Mouse (Mus musculus): ENCODE results near the gene Trim68.

- TF ChIP-seq CTCF (conservative IDR thresholded peaks at IDR 0.05 in 1 of 2, IDR thresholded peaks at IDR 0.05 in 1 of 2; ENCODE audit: low read depth in 2 of 2, low read length in 2 of 2) (no peak), EP300 (IDR thresholded peaks at IDR 0.05; ENCODE audit: low read length) (no peak), RAD21 (IDR thresholded peaks at IDR 0.05; ENCODE audit: low read depth, low read length) (no peak), E2F4 (IDR thresholded peaks at IDR 0.05; ENCODE audit: insufficient replicate concordance, low read depth, low read length) (no peak), ZKSCAN1 (IDR thresholded peaks at IDR 0.05; ENCODE audit: borderline replicate concordance, low read depth, low read length) (no peak), POLR2A (IDR thresholded peaks at IDR 0.05; ENCODE audit: low read depth, low read length) (no peak), RCOR1 (conservative IDR thresholded peaks at IDR 0.05; ENCODE audit: low read depth, low read length) (no peak), MAX (IDR thresholded peaks at IDR 0.05; ENCODE audit: low read length) (no peak), ELF1 (IDR thresholded peaks at IDR 0.05; ENCODE audit: low read depth, low read length) (no peak), USF2 (conservative IDR thresholded peaks at IDR 0.05; ENCODE audit: low read depth, low read length) (no peak)
Measured at GRCm38 (mm10) chr7:102664599-102664998, 22.5 kb downstream of the Trim68 start, which contains the start of gene Olfr556.
